Mouse (Mus musculus): ENCODE data around the gene Fgfr2.

- TF ChIP-seq CTCF (IDR thresholded peaks at IDR 0.05; ENCODE audit: control insufficient read depth, insufficient read depth, insufficient replicate concordance, low read depth, low read length) (no peak), POLR2A (IDR thresholded peaks at IDR 0.05; ENCODE audit: control insufficient read depth, low read depth, low read length) (no peak)
These were observed 1878.2 kb downstream of the Fgfr2 start for GRCm38 (mm10) chr7:131244993-131245392.
